Mouse (Mus musculus): ENCODE data around the gene S100a16.

DNA sequence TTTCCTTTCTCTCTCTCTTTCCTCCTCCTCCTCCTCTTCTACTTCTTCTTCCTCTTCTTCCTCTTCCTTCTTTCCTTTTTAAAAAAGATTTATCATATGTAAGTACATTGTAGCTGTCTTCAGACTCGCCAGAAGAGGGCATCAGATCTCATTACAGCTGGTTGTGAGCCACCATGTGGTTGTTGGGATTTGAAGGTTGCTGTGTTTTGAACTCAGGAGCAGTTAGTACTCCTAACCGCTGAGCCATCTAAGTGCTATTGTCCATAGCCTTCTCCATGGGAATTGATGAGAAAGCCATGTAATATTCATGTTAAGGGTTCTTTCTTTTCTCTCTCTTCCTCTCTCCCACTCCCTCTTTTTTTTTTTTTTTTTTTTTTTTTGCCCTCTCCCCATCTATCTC lies 45.7 kb upstream of the S100a16 start:
- no peak for TF ChIP-seq POLR2A (IDR thresholded peaks at IDR 0.05; ENCODE audit: extremely low read depth, insufficient read depth, low read length)
- no peak for TF ChIP-seq CTCF (IDR thresholded peaks at IDR 0.05; ENCODE audit: extremely low read depth, insufficient read depth, low read length)
